Mouse (Mus musculus): ENCODE measurements around the gene Cdsn. TPM values are rescaled to one million over a fixed set of nuclear protein-coding genes. Genes with fewer than 3 reads are reported as not detected.

Gene Cdsn
- polyA plus RNA-seq, 1 experiment from 2014 or later = not detected

Other genes starting within 250 kb of the Cdsn start
- not detected in 2 replicates for gene H2-Q1, start 231.7 kb upstream of the Cdsn start, polyA plus RNA-seq (2016; fragmentation: Nextera tagmentation; extraction: Ambion mirVana)
- 0.75 and 0.88 TPM in 2 replicates for gene H2-Q2, start 209.9 kb upstream of the Cdsn start, polyA plus RNA-seq (2016; fragmentation: Nextera tagmentation; extraction: Ambion mirVana)
- 1.5 and 1.6 TPM in 2 replicates for gene H2-Q4, start 172.5 kb upstream of the Cdsn start, polyA plus RNA-seq (2016; fragmentation: Nextera tagmentation; extraction: Ambion mirVana)
- gene H2-Q6, start 127.3 kb upstream of the Cdsn start, polyA plus RNA-seq (2016; fragmentation: Nextera tagmentation; extraction: Ambion mirVana) = 1.5 and 1.6 TPM in 2 replicates
- 12.2 and 12.9 TPM in 2 replicates for gene H2-Q7, start 113.0 kb upstream of the Cdsn start, polyA plus RNA-seq (2016; fragmentation: Nextera tagmentation; extraction: Ambion mirVana)
- gene H2-Q10, start 82.0 kb upstream of the Cdsn start, polyA plus RNA-seq (2016; fragmentation: Nextera tagmentation; extraction: Ambion mirVana) = 0.39 and 0.57 TPM in 2 replicates
- not detected in 2 replicates for gene Pou5f1, start 46.1 kb upstream of the Cdsn start, polyA plus RNA-seq (2016; fragmentation: Nextera tagmentation; extraction: Ambion mirVana)
- 43.7 and 45.5 TPM in 2 replicates for gene Tcf19, start 35.3 kb upstream of the Cdsn start, polyA plus RNA-seq (2016; fragmentation: Nextera tagmentation; extraction: Ambion mirVana)
- gene Cchcr1, start 35.0 kb upstream of the Cdsn start, polyA plus RNA-seq (2016; fragmentation: Nextera tagmentation; extraction: Ambion mirVana) = 24.2 and 25.0 TPM in 2 replicates
- 1.6 and 1.9 TPM in 2 replicates for gene Psors1c2, start 18.9 kb upstream of the Cdsn start, polyA plus RNA-seq (2016; fragmentation: Nextera tagmentation; extraction: Ambion mirVana)
- not detected in 2 replicates for gene 2300002M23Rik, start 15.3 kb downstream of the Cdsn start, polyA plus RNA-seq (2016; fragmentation: Nextera tagmentation; extraction: Ambion mirVana)
- gene Sfta2, start 49.4 kb downstream of the Cdsn start, polyA plus RNA-seq (2016; fragmentation: Nextera tagmentation; extraction: Ambion mirVana) = not detected in 2 replicates
- gene Gm9573, start 74.5 kb downstream of the Cdsn start, polyA plus RNA-seq (2016; fragmentation: Nextera tagmentation; extraction: Ambion mirVana) = not detected in 2 replicates
- 0.20 and 0.24 TPM in 2 replicates for gene Mucl3, start 91.6 kb downstream of the Cdsn start, polyA plus RNA-seq (2016; fragmentation: Nextera tagmentation; extraction: Ambion mirVana)
- gene Vars2, start 115.5 kb downstream of the Cdsn start, polyA plus RNA-seq (2016; fragmentation: Nextera tagmentation; extraction: Ambion mirVana) = 19.9 and 22.0 TPM in 2 replicates
- 57.6 and 61.4 TPM in 2 replicates for gene Gtf2h4, start 121.6 kb downstream of the Cdsn start, polyA plus RNA-seq (2016; fragmentation: Nextera tagmentation; extraction: Ambion mirVana)
- gene Ddr1, start 152.5 kb downstream of the Cdsn start, polyA plus RNA-seq (2016; fragmentation: Nextera tagmentation; extraction: Ambion mirVana) = 49.1 and 65.3 TPM in 2 replicates

Data from embryonic facial prominence, embryonic 10.5 days (tissue).